Mouse (Mus musculus) small intestine, adult 2 months (tissue): Measurements from ENCODE around the gene Megf11.

Experiments used
- CTCF ChIP-seq: fragments of 200-500 bp; IDR thresholded peaks from 2 replicates; pipeline ENCODE4 v1.5.1; 2012; ENCODE audit warnings: low read depth, mild to moderate bottlenecking, control low read depth, inconsistent platforms, low read length, moderate library complexity, mixed read lengths; ENCODE audit not compliant: insufficient replicate concordance, insufficient read length; ENCODE audit errors: extremely low read depth
- POLR2A ChIP-seq: fragments of 200-500 bp; IDR thresholded peaks from 2 replicates; pipeline ENCODE4 v1.6.1; 2012; ENCODE audit warnings: low read depth, mild to moderate bottlenecking, control low read depth, inconsistent platforms, low read length, moderate library complexity

DNA sequence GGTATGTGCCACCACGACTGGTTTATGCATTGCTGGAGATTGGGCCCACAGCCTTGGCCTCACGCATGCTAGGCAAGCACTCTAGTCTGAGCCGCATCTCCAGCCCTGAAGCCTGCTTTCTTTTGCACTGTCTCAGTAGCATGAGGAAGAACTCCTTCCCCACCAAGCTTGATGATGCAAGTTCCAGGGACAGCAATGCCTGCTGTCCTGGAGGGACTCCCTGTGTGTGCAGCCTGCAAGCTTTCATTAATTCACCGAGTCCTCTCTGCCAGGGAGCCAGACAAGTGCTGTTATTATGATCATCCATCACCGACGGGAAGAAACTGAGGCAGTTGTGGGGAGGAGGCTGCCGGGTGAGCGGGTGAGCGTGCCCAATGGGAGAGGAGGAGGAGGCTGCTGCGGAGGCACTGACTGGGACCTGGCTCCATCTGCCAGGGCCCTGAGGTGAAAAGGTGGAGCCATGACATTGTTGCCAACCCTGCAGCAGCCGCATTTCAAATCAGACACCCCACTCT lies 14.1 kb upstream of the Megf11 start:
- TF ChIP-seq CTCF, result no peak
- TF ChIP-seq POLR2A, result no peak
